Mouse (Mus musculus): ENCODE measurements around the gene Gnat3.
"Not testable (repeated sequence)": the region's sequence is repeated elsewhere in the genome, so short reads cannot be mapped to it uniquely, and the experiment has no call there.

- not testable (repeated sequence) for TF ChIP-seq CTCF, POLR2A (IDR thresholded peaks at IDR 0.05; ENCODE audit: insufficient read depth, low read depth, low read length)
Measured at GRCm38 (mm10) chr5:17931588-17931987, 30.8 kb upstream of the Gnat3 start.
